Mouse (Mus musculus) spleen, adult 2 months (tissue): ENCODE measurements around the gene Tas2r108.

ENCODE experiments used
- CTCF ChIP-seq: fragments of 200-500 bp; IDR thresholded peaks from 2 replicates; pipeline ENCODE4 v1.5.1; 2011; ENCODE audit warnings: mild to moderate bottlenecking, inconsistent platforms; ENCODE audit not compliant: insufficient read depth, insufficient read length, insufficient replicate concordance; ENCODE audit errors: extremely low read depth
- POLR2A ChIP-seq: fragments of 200-500 bp; IDR thresholded peaks from 2 replicates; pipeline ENCODE4 v1.6.1; 2011; ENCODE audit warnings: low read depth, low read length, inconsistent platforms

- TF ChIP-seq POLR2A (no peak), CTCF (no peak)
These were observed 13.6 kb upstream of the Tas2r108 start for GRCm38 (mm10) chr6:40479705-40480104.
